Mouse (Mus musculus) forebrain, embryonic 10.5 days (tissue): ENCODE measurements around the gene Hif1an. TPM values are rescaled to one million over a fixed set of nuclear protein-coding genes. Genes with fewer than 3 reads are reported as not detected.
A peak's percentile ranks its signal among the peaks of the same experiment; 100 is the strongest.

Source experiments
- DNase-seq: peaks from one replicate; pipeline ENCODE4 v3.0.0-alpha.2; 2017; ENCODE audit warnings: low spot score; ENCODE audit errors: extremely low spot score
- H3K27ac ChIP-seq: fragments of 300-500 bp; sonication (generic); 2 replicates; pipeline ENCODE4 v1.5.1; 2016; ENCODE audit warnings: mild to moderate bottlenecking
- H3K27me3 ChIP-seq: fragments of 300-500 bp; sonication (generic); 2 replicates; pipeline ENCODE4 v1.6.1; 2016; ENCODE audit warnings: mild to moderate bottlenecking; ENCODE audit not compliant: poor library complexity, severe bottlenecking
- H3K36me3 ChIP-seq: fragments of 300-500 bp; sonication (generic); replicated peaks from 2 replicates; pipeline ENCODE4 v1.6.1; 2016; ENCODE audit warnings: mild to moderate bottlenecking, moderate library complexity
- H3K4me1 ChIP-seq: fragments of 300-500 bp; sonication (generic); 2 replicates; pipeline ENCODE4 v1.6.1; 2016
- H3K4me3 ChIP-seq: fragments of 300-500 bp; sonication (generic); 2 replicates; pipeline ENCODE4 v1.5.1; 2016; ENCODE audit warnings: mild to moderate bottlenecking, moderate library complexity
- H3K9me3 ChIP-seq: fragments of 300-500 bp; sonication (generic); 2 replicates; pipeline ENCODE4 v1.6.1; 2016; ENCODE audit warnings: mild to moderate bottlenecking, moderate library complexity
- WGBS: fragments of 180-500 bp; shearing (Covaris S2); methylation state at CpG from one replicate; pipeline ENCODE4 v1.1.7; 2016; 5-methylcytosine and 5-hydroxymethylcytosine counted together
- polyA plus RNA-seq: library from polyadenylated mRNA; unstranded; fragments of >200 nt; fragmentation: Nextera tagmentation; extraction: Ambion mirVana; gene quantifications from 2 replicates; pipeline ENCODE4 v1.2.1, GENCODE M21; 2016

The Hif1an gene
- polyA plus RNA-seq, 1 experiment from 2014 or later: 51.6 TPM

DNA sequence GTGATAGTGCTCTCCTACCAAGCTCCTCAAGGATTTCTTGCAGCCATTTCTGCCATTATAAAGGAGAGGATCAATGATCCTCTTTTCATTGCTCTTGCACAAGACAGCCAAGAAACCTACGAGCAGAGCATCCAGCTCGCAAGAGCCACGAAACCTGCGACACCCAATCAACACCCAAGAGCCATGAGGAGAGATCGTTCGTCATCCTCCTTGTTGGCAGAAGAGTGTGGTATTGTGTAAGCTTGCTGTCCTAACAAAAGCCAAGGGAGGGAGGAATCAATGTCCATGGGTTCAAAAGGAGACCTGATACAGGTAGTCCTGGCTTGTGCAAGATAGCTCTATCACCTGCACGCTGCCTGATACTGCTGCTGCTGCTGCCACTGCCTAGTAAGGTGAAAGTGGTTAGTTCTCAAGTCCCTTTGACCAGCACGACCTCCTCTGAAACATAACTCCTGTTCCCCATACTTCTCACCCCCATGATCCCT, 19.9 kb upstream of the Hif1an start:
- Histone ChIP-seq H3K9me3 (peaks cover 16% of the 10 kb centered on the region), H3K27ac (no peak overlapping the region), H3K4me3 (no peak overlapping the region), H3K4me1 (peaks cover 15% of the 10 kb centered on the region), H3K27me3 (peaks cover 39% of the 10 kb centered on the region), H3K36me3 (peaks cover 4% of the 10 kb centered on the region)
- no peak for DNase-seq
- WGBS: 92% methylated on average over 8 of the region's 8 CpGs

DNA sequence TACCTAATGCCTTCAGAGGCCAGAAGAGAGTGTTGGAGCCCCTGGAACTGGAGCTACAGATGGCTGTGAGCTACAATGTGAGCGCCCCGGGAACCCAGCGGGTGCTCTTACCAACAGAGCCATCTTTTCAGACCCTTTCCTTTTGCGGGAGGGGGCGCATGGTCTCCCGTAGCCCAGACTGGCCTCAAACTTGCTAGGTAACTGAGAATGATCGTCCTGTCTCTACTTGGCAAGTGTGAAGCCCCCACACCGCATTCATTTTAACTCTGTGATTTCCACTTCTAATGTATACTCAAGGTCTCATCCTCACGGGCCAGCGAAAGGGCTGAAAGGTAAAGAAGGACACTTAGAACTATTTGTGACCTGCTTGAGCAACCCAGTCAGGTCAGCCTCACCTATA, 18.3 kb upstream of the Hif1an start:
- WGBS: 59% methylated on average over 10 of the region's 10 CpGs
- peaks cover 16% of the 10 kb centered on the region for H3K9me3 ChIP-seq
- H3K36me3 ChIP-seq: peaks cover 20% of the 10 kb centered on the region
- no peak overlapping the region; the same call in 1 of the 2 replicates for H3K27ac ChIP-seq
- DNase-seq: no peak
- H3K27me3 ChIP-seq: peaks cover 39% of the 10 kb centered on the region
- H3K4me1 ChIP-seq: peaks cover 15% of the 10 kb centered on the region
- no peak overlapping the region for H3K4me3 ChIP-seq

DNA sequence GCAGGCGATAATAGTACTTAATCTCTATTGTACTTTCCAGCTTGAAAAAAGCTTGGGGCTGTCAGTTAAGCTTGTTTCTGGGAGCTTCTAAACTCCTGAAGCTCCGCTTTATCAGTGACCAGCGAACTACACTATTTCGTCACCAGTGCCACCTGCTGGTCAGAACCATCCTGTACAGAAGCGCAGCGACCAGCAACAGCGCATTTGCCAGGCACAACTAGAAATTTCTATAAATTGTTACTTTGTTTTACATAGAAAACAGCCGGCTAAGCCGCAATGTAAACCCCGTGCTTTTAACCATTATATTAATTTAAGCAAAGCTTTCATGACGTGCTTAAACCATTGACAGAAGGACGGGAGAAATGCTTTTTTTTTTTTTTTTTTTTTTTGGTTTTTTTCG, 17.9 kb upstream of the Hif1an start:
- 4% methylated on average over 13 of the region's 13 CpGs for WGBS
- peaks cover 39% of the 10 kb centered on the region for H3K27me3 ChIP-seq
- H3K4me3 ChIP-seq: peak overlapping the region; percentile 71

DNA sequence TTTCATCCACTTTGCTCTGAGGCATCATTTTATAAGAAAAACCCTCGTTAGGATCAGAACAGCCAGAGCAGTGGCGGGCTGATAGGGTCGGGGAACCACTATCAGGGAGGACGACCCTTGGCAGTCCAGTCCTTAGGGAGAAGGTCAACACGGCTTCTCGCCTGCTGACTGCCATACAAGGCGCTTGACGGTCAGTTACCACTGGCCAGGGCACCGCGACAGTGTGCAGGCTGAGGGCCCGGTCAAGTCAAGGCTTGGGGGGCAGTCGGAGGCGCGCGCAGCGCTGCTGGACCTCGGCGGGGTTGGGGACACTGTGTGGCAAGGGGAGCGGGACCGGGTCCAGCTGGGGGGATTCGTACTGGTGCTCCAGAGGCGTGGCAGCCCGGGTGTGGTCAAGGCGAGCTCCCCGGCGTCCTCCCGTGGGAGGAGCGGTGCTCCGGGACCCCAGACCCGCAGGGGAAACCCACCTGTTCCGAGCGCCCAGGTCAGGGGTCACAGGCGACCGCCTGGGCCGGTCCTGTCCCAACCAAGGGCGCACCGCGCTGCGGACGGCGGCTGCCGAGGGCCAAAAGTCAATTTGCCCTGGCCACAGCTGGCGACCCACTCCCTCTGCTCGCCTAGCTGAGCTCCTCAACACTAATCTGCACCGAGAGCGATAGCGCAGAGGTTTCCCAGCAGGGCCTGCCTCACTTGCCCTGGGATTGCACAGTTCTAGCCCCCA, 17.2 kb upstream of the Hif1an start, which contains the start of gene Sec31b:
TSS of gene Sec31b (minus strand) at position 544 of the 721 bp plus-strand sequence.
- 1% methylated on average over 47 of the region's 47 CpGs for WGBS
- Histone ChIP-seq H3K27ac (peak within 1 kb of the TSS; percentile 77), H3K9me3 (peaks cover 11% of the 10 kb centered on the region), H3K4me3 (peak within 1 kb of the TSS; percentile 71), H3K4me1 (peaks cover 15% of the 10 kb centered on the region), H3K27me3 (peaks cover 39% of the 10 kb centered on the region), H3K36me3 (peaks cover 29% of the 10 kb centered on the region)
- peak; percentile 62 for DNase-seq

More for the DNA sequence above, 17.9 kb upstream of the Hif1an start:
- H3K36me3 ChIP-seq: peaks cover 24% of the 10 kb centered on the region
- DNase-seq: peak; percentile 66
- H3K4me1 ChIP-seq: peaks cover 15% of the 10 kb centered on the region
- H3K27ac ChIP-seq: no peak overlapping the region; the same call in 1 of the 2 replicates
- H3K9me3 ChIP-seq: peaks cover 16% of the 10 kb centered on the region

DNA sequence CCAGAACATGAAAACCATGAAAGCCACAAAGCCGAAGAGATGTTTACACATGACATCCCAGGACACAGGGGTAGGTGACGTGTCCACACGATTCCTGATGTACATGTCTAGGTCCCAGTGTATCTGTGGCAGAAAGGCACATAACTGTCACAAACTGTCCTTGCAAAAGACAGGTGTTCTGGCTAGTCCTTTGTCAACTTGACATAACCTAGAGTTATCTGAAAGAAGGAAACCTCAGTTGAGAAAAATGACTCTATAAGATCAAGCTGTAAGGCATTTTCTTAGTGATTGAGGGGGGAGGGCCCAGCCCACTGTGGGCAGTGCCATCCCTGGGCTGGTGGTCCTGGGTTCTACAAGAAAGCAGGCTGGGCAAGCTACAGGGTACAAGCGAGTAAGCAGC, 9.9 kb upstream of the Hif1an start, which contains the start of gene Gm20538:
TSS of gene Gm20538 (minus strand) at position 101 of the 400 bp plus-strand sequence.
- Histone ChIP-seq H3K36me3 (peaks cover 59% of the 10 kb centered on the region), H3K4me3 (0 out of 2 replicates have a peak within 1 kb of the TSS, but pooled peaks have one; percentile 94), H3K9me3 (no peaks in the 10 kb centered on the region), H3K27ac (no peak within 1 kb of the TSS), H3K4me1 (peaks cover 16% of the 10 kb centered on the region), H3K27me3 (no peaks in the 10 kb centered on the region; the same call in 1 of the 2 replicates)
- 96% methylated on average over 4 of the region's 4 CpGs for WGBS
- no peak for DNase-seq

DNA sequence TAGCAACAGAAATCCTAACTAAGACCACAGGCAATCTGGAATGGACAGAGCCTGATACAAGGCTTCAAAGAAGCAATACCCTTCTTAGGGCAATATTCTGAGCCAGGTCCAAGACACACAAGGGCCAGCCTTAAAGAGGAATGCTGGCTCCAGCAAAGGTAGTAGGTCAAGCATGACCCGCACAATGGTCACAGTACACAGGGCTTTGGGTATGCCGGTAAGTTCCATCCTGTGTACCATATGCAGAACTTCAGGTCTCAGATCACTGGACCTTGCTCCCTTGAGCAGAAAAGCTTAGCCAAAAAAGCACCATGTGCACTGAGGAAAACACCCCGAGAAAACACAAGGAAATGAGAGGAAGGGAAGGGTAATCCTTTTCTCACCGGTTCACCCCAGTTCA, 9.4 kb upstream of the Hif1an start:
- H3K36me3 ChIP-seq: peaks cover 54% of the 10 kb centered on the region
- H3K4me3 ChIP-seq: 0 out of 2 replicates have a peak overlapping the region, but pooled peaks have one; percentile 94
- H3K4me1 ChIP-seq: peaks cover 16% of the 10 kb centered on the region
- H3K27me3 ChIP-seq: peaks cover 3% of the 10 kb centered on the region
- 98% methylated on average over 4 of the region's 4 CpGs for WGBS
- H3K9me3 ChIP-seq: no peaks in the 10 kb centered on the region
- H3K27ac ChIP-seq: no peak overlapping the region
- no peak for DNase-seq

DNA sequence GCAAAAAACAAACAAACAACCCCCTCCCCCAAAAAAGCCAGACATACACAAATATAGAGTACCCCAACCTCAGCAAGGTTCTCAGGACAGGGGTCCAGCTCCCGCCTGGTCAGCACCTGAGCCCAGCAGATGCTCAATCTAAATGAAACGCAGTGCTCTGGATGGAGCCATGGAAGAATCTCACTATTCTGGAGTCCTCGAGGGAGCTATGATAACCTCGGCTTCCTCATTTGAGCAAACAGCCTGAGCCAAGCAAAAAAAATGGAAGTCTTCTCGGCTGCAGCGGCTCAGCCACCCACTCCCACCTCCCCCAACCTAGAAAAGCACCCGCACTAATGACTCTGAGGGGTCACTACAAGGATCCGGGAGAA, 8.2 kb upstream of the Hif1an start:
- H3K27me3 ChIP-seq: peaks cover 11% of the 10 kb centered on the region
- peak overlapping the region; percentile 95 for H3K27ac ChIP-seq
- WGBS: 9% methylated on average over 8 of the region's 8 CpGs

DNA sequence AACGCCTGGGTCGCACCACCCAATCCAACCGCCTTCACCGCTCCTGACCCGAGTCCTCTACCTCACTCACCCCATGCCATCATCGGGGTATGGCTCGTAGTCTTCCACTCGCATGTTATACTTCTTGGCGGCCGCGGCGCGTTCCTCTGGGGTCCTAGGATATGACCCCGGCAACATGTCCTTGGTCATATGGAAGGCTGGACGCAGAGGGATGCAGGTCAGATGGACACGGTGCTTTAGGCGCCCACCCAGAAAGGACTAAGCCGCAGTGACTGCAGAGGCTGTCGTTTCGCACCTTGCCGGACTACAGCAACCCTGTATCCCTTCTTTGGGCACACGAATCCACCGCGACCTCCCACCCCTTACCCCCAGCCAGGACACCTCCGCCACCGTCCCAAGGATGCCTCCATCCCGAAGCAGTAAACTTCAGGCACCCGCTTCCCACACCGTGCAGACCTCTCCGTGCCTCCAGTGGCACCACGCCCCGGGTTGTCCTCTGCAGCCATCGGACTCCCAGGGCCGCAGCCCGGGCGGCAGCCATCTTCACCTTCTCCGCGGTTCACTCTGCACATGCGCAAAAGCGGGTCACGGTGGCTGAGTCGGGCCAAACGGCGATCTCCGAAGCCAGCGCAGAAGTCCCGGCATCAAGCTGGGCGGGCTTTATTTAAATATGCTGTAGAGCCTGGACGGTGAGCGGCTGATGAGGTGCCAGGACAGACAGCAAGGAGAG, 7.6 kb upstream of the Hif1an start, which contains the start of gene Ndufb8:
TSS of gene Ndufb8 (minus strand) at position 580 of the 730 bp plus-strand sequence.
- Histone ChIP-seq H3K36me3 (peaks cover 36% of the 10 kb centered on the region), H3K4me1 (peaks cover 16% of the 10 kb centered on the region), H3K4me3 (peak within 1 kb of the TSS; percentile 94), H3K27ac (peak within 1 kb of the TSS; percentile 95), H3K27me3 (peaks cover 13% of the 10 kb centered on the region), H3K9me3 (no peaks in the 10 kb centered on the region)
- peak; percentile 97 for DNase-seq
- under 1% methylated on average over 50 of the region's 50 CpGs for WGBS

More for the DNA sequence above, 8.2 kb upstream of the Hif1an start:
- Histone ChIP-seq H3K9me3 (no peaks in the 10 kb centered on the region), H3K36me3 (peaks cover 42% of the 10 kb centered on the region), H3K4me3 (peak overlapping the region; percentile 94), H3K4me1 (peaks cover 16% of the 10 kb centered on the region)
- no peak for DNase-seq

DNA sequence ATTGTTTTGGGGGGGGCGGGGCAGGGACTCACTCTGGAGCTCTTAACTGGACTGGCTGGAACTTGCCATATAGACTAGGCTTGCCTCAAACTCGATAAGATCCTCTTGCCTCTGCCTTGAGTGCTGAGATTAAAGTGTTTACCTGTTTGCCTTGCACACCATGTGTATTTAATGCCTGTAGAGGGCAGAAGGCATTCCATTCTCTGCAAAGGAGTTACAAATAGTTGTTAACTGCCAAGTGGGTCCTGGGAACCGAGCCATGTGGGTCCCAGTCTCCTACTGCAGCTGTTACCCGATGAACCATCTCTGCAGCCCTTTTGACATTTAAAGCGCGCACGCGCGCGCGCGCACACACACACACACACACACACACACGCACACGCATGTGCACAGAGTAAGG, 1.4 kb downstream of the Hif1an start:
- DNase-seq: no peak
- Histone ChIP-seq H3K36me3 (peaks cover 52% of the 10 kb centered on the region), H3K27ac (no peak overlapping the region), H3K4me3 (peak overlapping the region; percentile 77), H3K4me1 (peaks cover 16% of the 10 kb centered on the region), H3K9me3 (no peaks in the 10 kb centered on the region), H3K27me3 (peaks cover 7% of the 10 kb centered on the region; the same call in 1 of the 2 replicates)
- WGBS: 94% methylated on average over 14 of the region's 14 CpGs

DNA sequence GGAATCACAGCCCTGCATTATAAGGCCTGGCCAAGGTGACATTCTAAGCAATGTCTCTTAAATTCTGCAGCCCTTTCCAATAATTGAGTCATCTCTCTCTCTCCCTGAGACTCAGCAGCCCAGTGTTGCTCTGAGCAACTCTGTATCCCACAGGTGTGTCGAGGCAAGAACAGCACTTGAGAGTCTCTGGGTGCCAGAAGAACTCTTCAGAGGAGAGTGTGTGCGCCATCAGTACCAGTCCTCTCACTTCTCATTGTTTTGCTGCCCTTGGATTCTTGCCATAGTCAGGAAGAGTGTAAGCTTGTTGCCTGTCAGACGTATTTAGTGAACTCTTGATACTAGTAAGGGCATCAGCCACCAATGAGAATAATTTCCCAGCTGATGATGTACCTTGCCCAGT, 5.1 kb downstream of the Hif1an start:
- Histone ChIP-seq H3K4me3 (no peak overlapping the region), H3K9me3 (no peaks in the 10 kb centered on the region), H3K27ac (no peak overlapping the region), H3K27me3 (no peaks in the 10 kb centered on the region), H3K4me1 (peaks cover 16% of the 10 kb centered on the region), H3K36me3 (peaks cover 89% of the 10 kb centered on the region)
- 91% methylated on average over 3 of the region's 3 CpGs for WGBS
- DNase-seq: no peak

DNA sequence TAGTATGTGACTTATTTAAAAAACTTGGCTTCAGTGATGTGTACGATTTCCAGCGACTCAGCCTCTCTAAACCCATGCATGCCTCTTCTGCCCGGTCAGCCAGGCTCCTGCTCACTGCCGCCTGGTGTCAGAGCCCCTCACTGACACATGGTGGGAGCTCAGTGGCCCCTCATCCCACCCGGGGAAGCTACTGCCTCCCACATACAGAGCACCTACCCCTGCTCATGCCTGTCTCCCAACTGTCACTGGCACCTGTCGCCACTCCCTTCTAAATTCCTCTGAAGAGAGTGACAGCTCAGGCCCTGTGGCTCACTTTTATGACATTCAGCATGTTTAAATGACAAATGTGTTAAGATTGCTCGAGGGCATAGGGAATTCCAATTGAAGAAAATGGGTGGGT, 13.6 kb downstream of the Hif1an start:
- 86% methylated on average over 7 of the region's 7 CpGs for WGBS
- no peaks in the 10 kb centered on the region for H3K4me1 ChIP-seq
- peaks cover 53% of the 10 kb centered on the region for H3K36me3 ChIP-seq
- H3K27ac ChIP-seq: no peak overlapping the region
- no peaks in the 10 kb centered on the region for H3K27me3 ChIP-seq
- no peak for DNase-seq
- H3K9me3 ChIP-seq: no peaks in the 10 kb centered on the region
- no peak overlapping the region for H3K4me3 ChIP-seq

DNA sequence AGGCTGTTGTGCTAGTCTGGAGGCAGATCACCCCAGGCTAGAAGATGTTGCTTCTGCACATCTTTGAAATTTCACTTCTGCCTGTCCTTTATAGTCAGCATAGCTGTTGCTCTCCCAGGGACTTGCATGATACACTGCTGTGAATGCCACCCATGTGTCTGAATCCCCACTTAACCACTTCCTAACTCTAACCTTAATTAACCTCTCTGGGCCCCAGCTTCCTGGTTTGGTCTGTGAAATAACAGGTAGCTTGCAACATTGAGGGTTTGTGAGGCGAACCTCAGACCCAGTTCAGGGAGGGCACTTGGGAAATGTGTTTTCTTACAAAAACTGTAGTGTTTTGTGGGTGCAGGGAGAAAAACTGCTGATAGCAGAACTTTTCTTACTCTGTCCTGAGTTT, 15.4 kb downstream of the Hif1an start:
- 68% methylated on average over 1 of the region's 1 CpGs for WGBS
- Histone ChIP-seq H3K27me3 (peaks cover 7% of the 10 kb centered on the region; the same call in 1 of the 2 replicates), H3K9me3 (no peaks in the 10 kb centered on the region), H3K36me3 (peaks cover 35% of the 10 kb centered on the region), H3K27ac (no peak overlapping the region), H3K4me1 (no peaks in the 10 kb centered on the region), H3K4me3 (no peak overlapping the region)
- no peak for DNase-seq
